In genomic region chr11:69663795-69664194, GRCm38 (mm10) we compare ENCODE assay signal across 9 mouse cellular contexts. TPM values are rescaled to one million over a fixed set of nuclear protein-coding genes. Genes with fewer than 3 reads are reported as not detected.
A peak's percentile ranks its signal among the peaks of the same experiment; 100 is the strongest.
DNase-seq lines count a peak whose midpoint lies in the region; ATAC-seq and TF ChIP-seq lines count a peak whose summit lies in the region.
"Had no signal": no experiment of that assay in that cellular context is flagged by ENCODE, and none has a peak within 500 bp of the region (broad histone marks: within the 10 kb centered on the region; RNA-seq: fewer than 3 reads in every experiment).

No protein-coding gene starts in this region.

- H3K9me3 ChIP-seq in kidney, embryonic 15.5 days (replicated peaks) = no peaks in the 10 kb centered on the region
- no peaks in the 10 kb centered on the region for H3K9me3 ChIP-seq in forebrain, postnatal 0 days (ENCODE audit: low read length)
- no peaks in the 10 kb centered on the region for H3K9me3 ChIP-seq in liver, embryonic 15.5 days (replicated peaks)

- no peak overlapping the region for H3K4me2 ChIP-seq in kidney, embryonic 15.5 days
- no peak overlapping the region for H3K4me2 ChIP-seq in forebrain, postnatal 0 days (ENCODE audit: low read depth)
- H3K4me2 ChIP-seq in liver, embryonic 15.5 days = peak overlapping the region; percentile 81

- no peaks in the 10 kb centered on the region for H3K27me3 ChIP-seq in kidney, embryonic 15.5 days
- H3K27me3 ChIP-seq in forebrain, postnatal 0 days (ENCODE audit: insufficient read depth, low read length) = no peaks in the 10 kb centered on the region
- no peaks in the 10 kb centered on the region for H3K27me3 ChIP-seq in liver, embryonic 15.5 days

- 85% methylated on average over 6 of the region's 6 CpGs for WGBS in kidney, embryonic 15.5 days
- WGBS in forebrain, postnatal 0 days = 78% methylated on average over 6 of the region's 6 CpGs
- WGBS in liver, embryonic 15.5 days (ENCODE audit: insufficient replicate concordance) = 59% methylated on average over 6 of the region's 6 CpGs

- H3K9ac ChIP-seq in kidney, embryonic 15.5 days = no peak overlapping the region
- no peak overlapping the region for H3K9ac ChIP-seq in forebrain, postnatal 0 days
- no peak overlapping the region for H3K9ac ChIP-seq in liver, embryonic 15.5 days

- peak overlapping the region; percentile 97 for H3K27ac ChIP-seq in kidney, embryonic 15.5 days
- H3K27ac ChIP-seq in forebrain, postnatal 0 days (ENCODE audit: low read depth, low read length) = peak overlapping the region; percentile 97; the same call in 1 of the 2 replicates
- H3K27ac ChIP-seq in liver, embryonic 15.5 days (replicated peaks) = peak overlapping the region; percentile 94

- no peak overlapping the region for H3K4me3 ChIP-seq in kidney, embryonic 15.5 days (replicated peaks)
- H3K4me3 ChIP-seq in forebrain, postnatal 0 days (ENCODE audit: low read depth, low read length) = no peak overlapping the region
- H3K4me3 ChIP-seq in liver, embryonic 15.5 days (replicated peaks) = no peak overlapping the region

- ATAC-seq in kidney, embryonic 15.5 days (replicated peaks; ENCODE audit: low FRiP score) = no peak
- ATAC-seq in forebrain, postnatal 0 days = no peak
- ATAC-seq in liver, embryonic 15.5 days (ENCODE audit: insufficient read depth) = no peak
- ATAC-seq in frontal cortex, adult (ENCODE audit: low TSS enrichment) = no peak

- TF ChIP-seq CTCF in forebrain, postnatal 0 days (IDR thresholded peaks at IDR 0.05; ENCODE audit: low read depth) = no peak

- no peak for DNase-seq in kidney, postnatal 4 days
- peak; percentile 81 for DNase-seq in Muller cell, postnatal 12 days (ENCODE audit: inconsistent ontology term)
- DNase-seq in forebrain, postnatal 0 days = no peak
- no peak for DNase-seq in c-Kit-positive CD71-positive TER-119-positive erythroid progenitor cells, embryonic 14.5 days (ENCODE audit: low spot score)
- no peak for DNase-seq in urinary bladder, adult 2 months (ENCODE audit: low spot score)

- peaks cover 33% of the 10 kb centered on the region for H3K4me1 ChIP-seq in kidney, embryonic 15.5 days
- peaks cover 4% of the 10 kb centered on the region for H3K4me1 ChIP-seq in forebrain, postnatal 0 days (ENCODE audit: insufficient read depth)
- H3K4me1 ChIP-seq in liver, embryonic 15.5 days (replicated peaks) = peaks cover 49% of the 10 kb centered on the region

- peaks cover 66% of the 10 kb centered on the region for H3K36me3 ChIP-seq in kidney, embryonic 15.5 days
- peaks cover 52% of the 10 kb centered on the region for H3K36me3 ChIP-seq in forebrain, postnatal 0 days (ENCODE audit: insufficient read depth)
- H3K36me3 ChIP-seq in liver, embryonic 15.5 days (replicated peaks) = peaks cover 64% of the 10 kb centered on the region

RNA-seq across cellular contexts. Expression of gene Mpdu1, which starts 1.4 kb away (rescaled TPM):
- 71.8 and 78.0 TPM in 2 replicates for polyA plus RNA-seq in kidney, embryonic 15.5 days (2015; fragmentation: Nextera tagmentation; extraction: Ambion mirVana)
- 158 and 214 TPM in 2 replicates for total RNA-seq in forebrain, postnatal 0 days (2014; rRNA removed)
- polyA plus RNA-seq in forebrain, postnatal 0 days (2015; fragmentation: Nextera tagmentation; extraction: Ambion mirVana) = 118 and 122 TPM in 2 replicates
- 34.1 and 35.2 TPM in 2 replicates for polyA plus RNA-seq in liver, embryonic 15.5 days (2015; fragmentation: Nextera tagmentation; extraction: Ambion mirVana)
- polyA plus RNA-seq in urinary bladder, adult 2 months (2012; rRNA removed) = 62.0 and 86.7 TPM in 2 replicates

RNA-seq across cellular contexts. Expression of gene Cd68, which starts 2.2 kb away (rescaled TPM):
- 10.0 and 14.1 TPM in 2 replicates for polyA plus RNA-seq in kidney, embryonic 15.5 days (2015; fragmentation: Nextera tagmentation; extraction: Ambion mirVana)
- 6.4 and 7.7 TPM in 2 replicates for total RNA-seq in forebrain, postnatal 0 days (2014; rRNA removed)
- polyA plus RNA-seq in forebrain, postnatal 0 days (2015; fragmentation: Nextera tagmentation; extraction: Ambion mirVana) = 16.0 and 16.3 TPM in 2 replicates
- 28.2 and 31.4 TPM in 2 replicates for polyA plus RNA-seq in liver, embryonic 15.5 days (2015; fragmentation: Nextera tagmentation; extraction: Ambion mirVana)
- polyA plus RNA-seq in urinary bladder, adult 2 months (2012; rRNA removed) = 20.5 and 24.9 TPM in 2 replicates

RNA-seq across cellular contexts. Expression of gene Eif4a1, which starts 8.4 kb away (rescaled TPM):
- 586 and 589 TPM in 2 replicates for polyA plus RNA-seq in kidney, embryonic 15.5 days (2015; fragmentation: Nextera tagmentation; extraction: Ambion mirVana)
- total RNA-seq in forebrain, postnatal 0 days (2014; rRNA removed) = 1,003 and 1,045 TPM in 2 replicates
- polyA plus RNA-seq in forebrain, postnatal 0 days (2015; fragmentation: Nextera tagmentation; extraction: Ambion mirVana) = 614 and 772 TPM in 2 replicates
- polyA plus RNA-seq in liver, embryonic 15.5 days (2015; fragmentation: Nextera tagmentation; extraction: Ambion mirVana) = 228 and 232 TPM in 2 replicates
- polyA plus RNA-seq in urinary bladder, adult 2 months (2012; rRNA removed) = 461 and 554 TPM in 2 replicates

RNA-seq across cellular contexts. Expression of gene Sox15, which starts 8.7 kb away (rescaled TPM):
- 0.18 and 0.19 TPM in 2 replicates for polyA plus RNA-seq in kidney, embryonic 15.5 days (2015; fragmentation: Nextera tagmentation; extraction: Ambion mirVana)
- not detected in 2 replicates for total RNA-seq in forebrain, postnatal 0 days (2014; rRNA removed)
- not detected in 2 replicates for polyA plus RNA-seq in forebrain, postnatal 0 days (2015; fragmentation: Nextera tagmentation; extraction: Ambion mirVana)
- not detected in 2 replicates for polyA plus RNA-seq in liver, embryonic 15.5 days (2015; fragmentation: Nextera tagmentation; extraction: Ambion mirVana)
- 33.7 and 43.5 TPM in 2 replicates for polyA plus RNA-seq in urinary bladder, adult 2 months (2012; rRNA removed)
- polyA plus RNA-seq: brain, embryonic 14.5 days had no signal

RNA-seq across cellular contexts. Expression of gene Senp3, which starts 18.1 kb away (rescaled TPM):
- 91.6 and 95.2 TPM in 2 replicates for polyA plus RNA-seq in kidney, embryonic 15.5 days (2015; fragmentation: Nextera tagmentation; extraction: Ambion mirVana)
- total RNA-seq in forebrain, postnatal 0 days (2014; rRNA removed) = 79.2 and 82.4 TPM in 2 replicates
- 60.6 and 77.6 TPM in 2 replicates for polyA plus RNA-seq in forebrain, postnatal 0 days (2015; fragmentation: Nextera tagmentation; extraction: Ambion mirVana)
- 23.9 and 27.2 TPM in 2 replicates for polyA plus RNA-seq in liver, embryonic 15.5 days (2015; fragmentation: Nextera tagmentation; extraction: Ambion mirVana)
- 83.4 and 108 TPM in 2 replicates for polyA plus RNA-seq in urinary bladder, adult 2 months (2012; rRNA removed)
